15 mouse cellular contexts compared by ENCODE assay signal in the genomic region with DNA sequence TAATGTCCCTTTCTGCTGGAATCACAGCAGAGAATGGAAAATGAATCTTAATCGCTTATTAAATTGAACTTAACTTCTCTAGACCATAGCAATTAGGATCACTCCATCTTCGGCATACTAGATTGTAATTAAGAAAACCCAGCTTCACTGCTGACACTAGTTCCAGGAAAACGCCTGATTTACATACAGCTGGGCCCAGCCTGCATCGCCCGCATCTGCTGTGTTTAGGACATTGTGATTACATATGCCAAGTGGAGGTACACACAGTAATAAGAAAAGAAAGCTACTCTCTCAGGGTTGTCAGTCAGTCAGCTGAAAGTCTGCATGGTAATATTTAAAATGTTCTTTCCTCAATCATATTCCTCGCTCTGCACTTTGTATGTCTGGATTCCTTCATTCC.
DNase-seq lines count a peak whose midpoint lies in the region; ATAC-seq and TF ChIP-seq lines count a peak whose summit lies in the region.
"Had no signal": no experiment of that assay in that cellular context is flagged by ENCODE, and none has a peak within 500 bp of the region (broad histone marks: within the 10 kb centered on the region; RNA-seq: fewer than 3 reads in every experiment).

No protein-coding gene starts in this region.

- no peak overlapping the region for H3K9ac ChIP-seq in hindbrain, embryonic 11.5 days (ENCODE audit: low read depth, low read length)
- no peak overlapping the region for H3K9ac ChIP-seq in hindbrain, postnatal 0 days (replicated peaks; ENCODE audit: low read length)
- no peak overlapping the region for H3K9ac ChIP-seq in midbrain, embryonic 12.5 days (replicated peaks)
- no peak overlapping the region for H3K9ac ChIP-seq in stomach, postnatal 0 days (ENCODE audit: low read length)
- H3K9ac ChIP-seq: heart, embryonic 13.5 days; liver, embryonic 12.5 days had no signal

- TF ChIP-seq EP300 in stomach, postnatal 0 days (optimal IDR thresholded peaks at IDR 0.05) = no peak

- H3K4me3 ChIP-seq in hindbrain, embryonic 11.5 days (ENCODE audit: low read depth, low read length) = no peak overlapping the region
- no peak overlapping the region for H3K4me3 ChIP-seq in hindbrain, postnatal 0 days (ENCODE audit: low read length)
- H3K4me3 ChIP-seq in midbrain, embryonic 12.5 days = no peak overlapping the region
- H3K4me3 ChIP-seq in stomach, postnatal 0 days (ENCODE audit: low read depth, low read length) = no peak overlapping the region
- H3K4me3 ChIP-seq: heart, embryonic 13.5 days; limb, embryonic 10.5 days; liver, embryonic 12.5 days; myocyte had no signal

- peak; percentile 36 for DNase-seq in hindbrain, embryonic 11.5 days (ENCODE audit: low spot score)
- no peak for DNase-seq in hindbrain, postnatal 0 days (ENCODE audit: low spot score)
- peak; percentile 8 for DNase-seq in right cerebral cortex, postnatal 14 days
- DNase-seq in right cerebral cortex, adult 18-20 months = no peak
- DNase-seq in stomach, postnatal 0 days (ENCODE audit: low spot score) = no peak
- DNase-seq in layer of hippocampus, adult 9-10 months (ENCODE audit: low spot score) = no peak
- DNase-seq: cerebellum, adult 11-12 months; kidney, adult 11 months; kidney, postnatal 10 days; thymus, postnatal 36 days had no signal

- no peaks in the 10 kb centered on the region for H3K4me1 ChIP-seq in hindbrain, embryonic 11.5 days (replicated peaks; ENCODE audit: control insufficient read depth, insufficient read depth, low read length)
- H3K4me1 ChIP-seq in hindbrain, postnatal 0 days (ENCODE audit: insufficient read depth, low read length) = no peaks in the 10 kb centered on the region
- peaks cover 4% of the 10 kb centered on the region; the same call in 1 of the 2 replicates for H3K4me1 ChIP-seq in midbrain, embryonic 12.5 days
- H3K4me1 ChIP-seq in stomach, postnatal 0 days (replicated peaks; ENCODE audit: control insufficient read depth, insufficient read depth) = no peaks in the 10 kb centered on the region
- H3K4me1 ChIP-seq: heart, embryonic 13.5 days; liver, embryonic 12.5 days had no signal

- no peaks in the 10 kb centered on the region for H3K9me3 ChIP-seq in hindbrain, embryonic 11.5 days (ENCODE audit: control insufficient read depth, low read length)
- no peaks in the 10 kb centered on the region for H3K9me3 ChIP-seq in hindbrain, postnatal 0 days (ENCODE audit: low read length)
- no peaks in the 10 kb centered on the region for H3K9me3 ChIP-seq in midbrain, embryonic 12.5 days
- no peaks in the 10 kb centered on the region for H3K9me3 ChIP-seq in stomach, postnatal 0 days (ENCODE audit: control insufficient read depth, low read length)
- H3K9me3 ChIP-seq: heart, embryonic 13.5 days; limb, embryonic 10.5 days; liver, embryonic 12.5 days had no signal

- TF ChIP-seq CTCF in hindbrain, postnatal 0 days (IDR thresholded peaks at IDR 0.05; ENCODE audit: low read depth) = no peak
- TF ChIP-seq CTCF in stomach, postnatal 0 days (IDR thresholded peaks at IDR 0.05; ENCODE audit: low read depth) = no peak

- H3K27ac ChIP-seq in hindbrain, embryonic 11.5 days (ENCODE audit: low read depth, low read length) = no peak overlapping the region
- no peak overlapping the region for H3K27ac ChIP-seq in hindbrain, postnatal 0 days
- 0 out of 2 replicates have a peak overlapping the region, but pooled peaks have one; percentile 5 for H3K27ac ChIP-seq in midbrain, embryonic 12.5 days (replicated peaks)
- H3K27ac ChIP-seq in stomach, postnatal 0 days (replicated peaks) = no peak overlapping the region
- H3K27ac ChIP-seq: heart, embryonic 13.5 days; limb, embryonic 10.5 days; liver, embryonic 12.5 days had no signal

- H3K36me3 ChIP-seq in hindbrain, embryonic 11.5 days (ENCODE audit: control insufficient read depth, insufficient read depth, low read length) = no peaks in the 10 kb centered on the region
- H3K36me3 ChIP-seq in hindbrain, postnatal 0 days (ENCODE audit: insufficient read depth, low read length) = no peaks in the 10 kb centered on the region
- H3K36me3 ChIP-seq in midbrain, embryonic 12.5 days = no peaks in the 10 kb centered on the region
- H3K36me3 ChIP-seq in stomach, postnatal 0 days (ENCODE audit: control insufficient read depth, insufficient read depth, low read length) = no peaks in the 10 kb centered on the region
- H3K36me3 ChIP-seq: heart, embryonic 13.5 days; limb, embryonic 10.5 days; liver, embryonic 12.5 days had no signal

- no peak overlapping the region for H3K4me2 ChIP-seq in hindbrain, embryonic 11.5 days (replicated peaks; ENCODE audit: low read depth, low read length)
- no peak overlapping the region for H3K4me2 ChIP-seq in hindbrain, postnatal 0 days (ENCODE audit: low read depth, low read length)
- H3K4me2 ChIP-seq in midbrain, embryonic 12.5 days (replicated peaks) = no peak overlapping the region
- H3K4me2 ChIP-seq in stomach, postnatal 0 days (replicated peaks; ENCODE audit: low read depth) = no peak overlapping the region
- H3K4me2 ChIP-seq: heart, embryonic 13.5 days; liver, embryonic 12.5 days had no signal

- ATAC-seq in hindbrain, embryonic 11.5 days (ENCODE audit: low FRiP score) = peak; percentile 71
- no peak for ATAC-seq in hindbrain, postnatal 0 days
- ATAC-seq in midbrain, embryonic 12.5 days (ENCODE audit: low FRiP score, low read depth) = peak; percentile 91
- no peak for ATAC-seq in stomach, postnatal 0 days (ENCODE audit: low FRiP score, low TSS enrichment)
- ATAC-seq: liver, embryonic 12.5 days had no signal

- no peaks in the 10 kb centered on the region for H3K27me3 ChIP-seq in hindbrain, embryonic 11.5 days (ENCODE audit: control insufficient read depth, insufficient read depth, low read length)
- no peaks in the 10 kb centered on the region for H3K27me3 ChIP-seq in hindbrain, postnatal 0 days (ENCODE audit: insufficient read depth, low read length)
- H3K27me3 ChIP-seq in midbrain, embryonic 12.5 days = no peaks in the 10 kb centered on the region
- H3K27me3 ChIP-seq in stomach, postnatal 0 days (ENCODE audit: control insufficient read depth, insufficient read depth, low read length) = no peaks in the 10 kb centered on the region
- H3K27me3 ChIP-seq: heart, embryonic 13.5 days; liver, embryonic 12.5 days had no signal

- WGBS in hindbrain, embryonic 11.5 days = 71% methylated on average over 6 of the region's 6 CpGs
- WGBS in hindbrain, postnatal 0 days = 53% methylated on average over 6 of the region's 6 CpGs
- WGBS in midbrain, embryonic 12.5 days = 57% methylated on average over 6 of the region's 6 CpGs
- 73% methylated on average over 6 of the region's 6 CpGs for WGBS in stomach, postnatal 0 days

Comparison
In these comparisons a context has a peak if more than half of its experiments do, and no peak if none do; other contexts are left out.
1. ATAC-seq: peak in hindbrain, embryonic 11.5 days (single experiment) and midbrain, embryonic 12.5 days (single experiment); none in hindbrain, postnatal 0 days (single experiment) and stomach, postnatal 0 days (single experiment).
2. DNase-seq: peak in hindbrain, embryonic 11.5 days (single experiment) and right cerebral cortex, postnatal 14 days (single experiment); none in hindbrain, postnatal 0 days (single experiment), right cerebral cortex, adult 18-20 months (single experiment), stomach, postnatal 0 days (single experiment) and layer of hippocampus, adult 9-10 months (single experiment).